Mouse (Mus musculus) stomach, embryonic 16.5 days (tissue): ENCODE data around the gene Naaladl2. TPM values are rescaled to one million over a fixed set of nuclear protein-coding genes. Genes with fewer than 3 reads are reported as not detected.
"Not testable (repeated sequence)": the region's sequence is repeated elsewhere in the genome, so short reads cannot be mapped to it uniquely, and the experiment has no call there.

ENCODE experiments used
- ATAC-seq: fragments of 200-750 bp; cut with Nextera tagmentation; 2 replicates; pipeline ENCODE4 v1.8.0; 2017; ENCODE audit warnings: moderate number of reproducible peaks, moderate TSS enrichment; ENCODE audit not compliant: insufficient read depth, low FRiP score
- H3K27ac ChIP-seq: fragments of 300-500 bp; sonication (generic); 2 replicates; pipeline ENCODE4 v1.5.1; 2014; ENCODE audit warnings: low read length
- H3K27me3 ChIP-seq: fragments of 300-500 bp; sonication (generic); 2 replicates; pipeline ENCODE4 v1.6.1; 2014; ENCODE audit warnings: low read length, control low read depth, mixed read lengths; ENCODE audit not compliant: control insufficient read depth, insufficient read depth
- H3K36me3 ChIP-seq: fragments of 300-500 bp; sonication (generic); 2 replicates; pipeline ENCODE4 v1.6.1; 2014; ENCODE audit warnings: low read length; ENCODE audit not compliant: control insufficient read depth, insufficient read depth
- H3K4me1 ChIP-seq: fragments of 300-500 bp; sonication (generic); 2 replicates; pipeline ENCODE4 v1.6.1; 2014; ENCODE audit warnings: low read length, control low read depth, mixed read lengths; ENCODE audit not compliant: control insufficient read depth, insufficient read depth
- H3K4me2 ChIP-seq: fragments of 300-500 bp; sonication (generic); 2 replicates; pipeline ENCODE4 v1.6.1; 2014; ENCODE audit warnings: low read depth, low read length, mixed read lengths
- H3K4me3 ChIP-seq: fragments of 300-500 bp; sonication (generic); replicated peaks from 2 replicates; pipeline ENCODE4 v1.5.1; 2014; ENCODE audit warnings: mild to moderate bottlenecking, low read length
- H3K9ac ChIP-seq: fragments of 300-500 bp; sonication (generic); 2 replicates; pipeline ENCODE4 v1.6.1; 2014; ENCODE audit warnings: low read length
- H3K9me3 ChIP-seq: fragments of 300-500 bp; sonication (generic); replicated peaks from 2 replicates; pipeline ENCODE4 v1.6.1; 2016; ENCODE audit warnings: low read length, control low read depth; ENCODE audit not compliant: control insufficient read depth
- WGBS: fragments of 180-500 bp; shearing (Covaris S2); extraction: QIAGEN DNeasy Blood & Tissue Kit; methylation state at CpG from one replicate; pipeline ENCODE4 v1.1.7; 2014; 5-methylcytosine and 5-hydroxymethylcytosine counted together
- polyA plus RNA-seq: library from polyadenylated mRNA; unstranded; fragments of >200 nt; fragmentation: Nextera tagmentation; extraction: Ambion mirVana; gene quantifications from 2 replicates; pipeline ENCODE4 v1.2.1, GENCODE M21; 2015

Gene Naaladl2
- polyA plus RNA-seq, 1 experiment from 2014 or later, result 4.6 TPM

GRCm38 (mm10) chr3:25006802-25007201, 137.3 kb downstream of the Naaladl2 start:
- not testable (repeated sequence) for H3K4me2 ChIP-seq, H3K36me3 ChIP-seq, H3K4me1 ChIP-seq, H3K27ac ChIP-seq, ATAC-seq, H3K4me3 ChIP-seq, H3K9me3 ChIP-seq, H3K9ac ChIP-seq, H3K27me3 ChIP-seq
- WGBS, result 73% methylated on average over 2 of the region's 2 CpGs

DNA sequence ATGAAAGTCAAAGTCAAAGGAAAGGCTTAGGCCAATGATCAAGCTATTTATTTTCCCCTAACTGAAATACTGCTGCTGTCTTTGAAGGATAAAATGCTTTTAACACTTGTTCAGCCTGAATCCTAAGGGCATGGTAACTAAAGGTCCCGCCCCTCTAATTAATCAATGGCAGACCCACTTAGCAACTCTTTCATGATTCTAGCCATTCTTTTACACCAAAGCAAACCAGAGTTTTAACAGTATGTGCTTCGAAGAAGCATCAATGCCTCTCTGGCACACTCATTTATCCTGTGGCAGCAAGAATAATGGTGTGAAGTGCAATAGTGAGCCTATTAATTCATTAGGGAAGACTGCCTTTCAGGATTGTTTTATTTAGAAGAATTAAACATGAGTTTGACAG, 151.5 kb downstream of the Naaladl2 start:
- no peak for ATAC-seq
- no peaks in the 10 kb centered on the region for H3K27me3 ChIP-seq
- no peak overlapping the region for H3K27ac ChIP-seq
- no peaks in the 10 kb centered on the region for H3K4me1 ChIP-seq
- WGBS, result 34% methylated on average over 2 of the region's 2 CpGs
- no peaks in the 10 kb centered on the region for H3K9me3 ChIP-seq
- no peak overlapping the region for H3K4me2 ChIP-seq
- H3K36me3 ChIP-seq, result no peaks in the 10 kb centered on the region
- H3K9ac ChIP-seq, result no peak overlapping the region
- H3K4me3 ChIP-seq, result no peak overlapping the region

DNA sequence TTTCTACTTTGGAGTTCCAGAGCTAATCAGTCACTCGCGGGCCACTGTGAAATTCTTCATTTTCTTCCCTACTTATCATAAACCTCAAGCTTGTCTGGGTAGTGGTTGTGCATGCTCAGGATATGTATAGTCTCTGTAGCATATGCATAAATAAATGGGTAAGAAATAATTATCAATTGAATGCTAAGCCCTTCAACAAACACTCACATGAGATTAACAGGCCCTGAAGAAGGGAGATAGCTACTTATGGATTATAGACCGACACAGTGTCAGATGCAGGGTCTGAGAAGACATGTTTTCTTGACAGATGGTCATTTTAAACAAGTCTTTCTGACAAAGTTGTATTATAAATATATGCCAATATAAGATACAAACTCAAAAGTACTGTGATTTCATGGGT, 152.0 kb downstream of the Naaladl2 start:
- no peak for ATAC-seq
- Histone ChIP-seq H3K4me1 (no peaks in the 10 kb centered on the region), H3K27me3 (no peaks in the 10 kb centered on the region)

DNA sequence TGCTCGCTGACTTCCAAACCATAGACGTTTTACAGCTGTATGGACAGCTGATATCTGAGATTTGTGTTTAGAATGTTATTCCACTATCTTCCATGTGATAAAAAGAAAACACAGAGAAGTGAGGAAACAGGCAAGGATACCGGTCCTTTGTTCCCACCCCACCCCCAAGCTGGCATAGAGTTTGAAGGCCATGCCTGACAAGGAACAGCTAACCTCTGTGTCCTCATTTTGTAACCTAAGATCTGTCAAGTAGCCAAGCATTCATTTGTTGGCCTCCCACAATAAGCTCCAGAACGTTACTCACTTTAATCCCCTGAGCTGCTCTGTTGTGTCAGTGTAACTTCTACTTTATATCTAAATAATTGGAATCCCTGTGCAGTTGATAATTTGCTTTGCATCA, 161.9 kb downstream of the Naaladl2 start:
- no peaks in the 10 kb centered on the region for H3K9me3 ChIP-seq
- no peak overlapping the region for H3K4me3 ChIP-seq
- no peak overlapping the region for H3K9ac ChIP-seq
- no peak for ATAC-seq
- no peak overlapping the region for H3K27ac ChIP-seq
- H3K27me3 ChIP-seq, result no peaks in the 10 kb centered on the region
- 50% methylated on average over 4 of the region's 4 CpGs for WGBS
- no peaks in the 10 kb centered on the region for H3K36me3 ChIP-seq
- H3K4me1 ChIP-seq, result no peaks in the 10 kb centered on the region
- H3K4me2 ChIP-seq, result no peak overlapping the region

More for the DNA sequence above, 152.0 kb downstream of the Naaladl2 start:
- WGBS, result 75% methylated on average over 3 of the region's 3 CpGs
- Histone ChIP-seq H3K9ac (no peak overlapping the region), H3K4me3 (no peak overlapping the region), H3K27ac (no peak overlapping the region), H3K4me2 (no peak overlapping the region), H3K9me3 (no peaks in the 10 kb centered on the region), H3K36me3 (no peaks in the 10 kb centered on the region)

DNA sequence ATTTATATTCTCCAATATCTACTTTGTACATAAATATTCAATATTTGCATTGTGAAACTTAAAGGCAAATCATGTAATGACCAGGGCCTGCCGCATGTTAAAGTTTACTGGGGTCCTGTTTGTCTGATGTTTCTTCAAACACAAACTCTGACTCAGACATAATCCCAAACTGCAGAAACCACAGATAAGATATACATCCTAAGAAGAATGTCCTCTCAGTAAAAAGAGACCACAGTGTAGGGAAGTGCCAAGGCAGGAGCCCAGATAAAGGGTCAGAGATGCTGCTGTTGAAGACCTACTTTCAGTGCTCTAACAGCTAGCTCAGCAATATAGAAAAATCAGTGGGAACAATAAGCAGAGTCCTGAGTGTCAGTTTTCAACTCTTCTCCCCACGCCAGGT, 201.9 kb downstream of the Naaladl2 start:
- 85% methylated on average over 2 of the region's 2 CpGs for WGBS
- Histone ChIP-seq H3K9me3 (no peaks in the 10 kb centered on the region), H3K27me3 (no peaks in the 10 kb centered on the region), H3K36me3 (no peaks in the 10 kb centered on the region), H3K4me1 (no peaks in the 10 kb centered on the region), H3K9ac (no peak overlapping the region), H3K4me2 (no peak overlapping the region), H3K27ac (no peak overlapping the region), H3K4me3 (no peak overlapping the region)
- ATAC-seq, result no peak

GRCm38 (mm10) chr3:24938507-24939182, 205.4 kb downstream of the Naaladl2 start:
- ATAC-seq, result no peak
- no peaks in the 10 kb centered on the region for H3K36me3 ChIP-seq
- H3K27me3 ChIP-seq, result no peaks in the 10 kb centered on the region
- H3K4me3 ChIP-seq, result no peak overlapping the region
- 83% methylated on average over 5 of the region's 5 CpGs for WGBS
- H3K4me2 ChIP-seq, result no peak overlapping the region
- no peaks in the 10 kb centered on the region for H3K9me3 ChIP-seq
- no peak overlapping the region for H3K9ac ChIP-seq
- H3K4me1 ChIP-seq, result no peaks in the 10 kb centered on the region
- no peak overlapping the region for H3K27ac ChIP-seq

GRCm38 (mm10) chr3:24921811-24922210, 222.2 kb downstream of the Naaladl2 start:
- no peaks in the 10 kb centered on the region for H3K4me1 ChIP-seq
- ATAC-seq, result no peak
- H3K27me3 ChIP-seq, result no peaks in the 10 kb centered on the region
- no peaks in the 10 kb centered on the region for H3K36me3 ChIP-seq
- H3K9ac ChIP-seq, result no peak overlapping the region
- H3K4me3 ChIP-seq, result no peak overlapping the region
- 44% methylated on average over 2 of the region's 2 CpGs for WGBS
- H3K27ac ChIP-seq, result no peak overlapping the region
- no peaks in the 10 kb centered on the region for H3K9me3 ChIP-seq
- no peak overlapping the region for H3K4me2 ChIP-seq

DNA sequence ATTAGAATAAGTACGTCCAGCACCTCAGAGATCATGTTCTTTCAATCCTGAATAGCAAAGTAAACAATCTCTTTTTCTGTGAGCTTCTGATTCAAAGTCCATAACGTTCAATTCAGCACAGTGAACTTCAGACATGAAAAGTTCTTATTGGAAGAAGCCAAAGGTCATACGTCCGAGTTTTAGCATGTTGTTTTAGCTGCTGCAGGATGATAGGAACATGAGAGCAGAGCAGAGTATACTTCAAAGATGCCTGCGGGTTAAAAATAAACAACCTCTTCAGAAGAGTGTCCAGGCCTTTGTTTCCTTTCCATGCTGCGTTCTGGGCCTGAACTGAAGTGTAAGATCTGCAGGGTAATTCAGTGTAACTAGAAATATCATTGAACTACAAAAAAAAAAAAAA, 222.7 kb downstream of the Naaladl2 start:
- H3K27me3 ChIP-seq, result no peaks in the 10 kb centered on the region
- H3K4me2 ChIP-seq, result no peak overlapping the region
- no peak overlapping the region for H3K4me3 ChIP-seq
- no peaks in the 10 kb centered on the region for H3K36me3 ChIP-seq
- no peak for ATAC-seq
- no peaks in the 10 kb centered on the region for H3K9me3 ChIP-seq
- no peak overlapping the region for H3K9ac ChIP-seq
- no peaks in the 10 kb centered on the region for H3K4me1 ChIP-seq
- WGBS, result 43% methylated on average over 6 of the region's 6 CpGs
- no peak overlapping the region for H3K27ac ChIP-seq

- Histone ChIP-seq H3K9ac (no peak overlapping the region), H3K4me1 (no peaks in the 10 kb centered on the region), H3K27me3 (no peaks in the 10 kb centered on the region), H3K4me2 (no peak overlapping the region), H3K36me3 (no peaks in the 10 kb centered on the region), H3K27ac (no peak overlapping the region), H3K9me3 (no peaks in the 10 kb centered on the region), H3K4me3 (no peak overlapping the region)
- WGBS, result 85% methylated on average over 3 of the region's 3 CpGs
- ATAC-seq, result no peak
Observed at GRCm38 (mm10) chr3:24905425-24905960, 238.6 kb downstream of the Naaladl2 start.
